Mouse (Mus musculus) G1E (cell line): ENCODE results near the gene Olfr53. TPM values are rescaled to one million over a fixed set of nuclear protein-coding genes. Genes with fewer than 3 reads are reported as not detected.

Source experiments
- ATAC-seq: 2 replicates; pipeline ENCODE4 v1.8.0; 2016; ENCODE audit warnings: mild to moderate bottlenecking; ENCODE audit not compliant: insufficient number of reproducible peaks, poor library complexity, low FRiP score, severe bottlenecking; ENCODE audit errors: extremely low read depth
- DNase-seq: peaks from one replicate; pipeline ENCODE4 v3.0.0; 2012; ENCODE audit warnings: low spot score
- H3K27me3 ChIP-seq: 2 replicates; pipeline ENCODE4 v1.6.1; 2012; ENCODE audit warnings: mild to moderate bottlenecking, low read length, inconsistent platforms; ENCODE audit not compliant: insufficient read depth
- H3K36me3 ChIP-seq: replicated peaks from 2 replicates; pipeline ENCODE3; 2012; ENCODE audit warnings: mild to moderate bottlenecking, inconsistent platforms
- H3K4me1 ChIP-seq: 2 replicates; pipeline ENCODE4 v1.6.1; 2012; ENCODE audit warnings: low read depth, low read length, inconsistent platforms, mixed read lengths; ENCODE audit not compliant: insufficient read depth
- H3K4me3 ChIP-seq: 2 replicates; pipeline ENCODE4 v1.5.1; 2012; ENCODE audit warnings: low read depth, mild to moderate bottlenecking, inconsistent platforms, low read length, moderate library complexity, mixed read lengths
- H3K9me3 ChIP-seq: replicated peaks from 2 replicates; pipeline ENCODE4 v1.6.1; 2012; ENCODE audit warnings: inconsistent platforms
- CTCF ChIP-seq: IDR thresholded peaks from 2 replicates; pipeline ENCODE4 v1.5.1; 2012; ENCODE audit warnings: low read depth, low read length, inconsistent platforms, mixed read lengths
- GATA1 ChIP-seq: IDR thresholded peaks from 2 replicates; pipeline ENCODE4 v1.6.1; 2012; ENCODE audit warnings: borderline replicate concordance, low read length, inconsistent platforms, mixed read lengths
- GATA2 ChIP-seq: IDR thresholded peaks from 2 replicates; pipeline ENCODE4 v1.6.1; 2012; ENCODE audit warnings: low read depth, low read length, inconsistent platforms, borderline replicate concordance
- POLR2AphosphoS5 ChIP-seq: IDR thresholded peaks from 2 replicates; pipeline ENCODE4 v1.6.1; 2012; ENCODE audit warnings: low read depth, low read length, inconsistent platforms; ENCODE audit not compliant: insufficient replicate concordance
- TAL1 ChIP-seq: conservative IDR thresholded peaks from 2 replicates; pipeline ENCODE4 v1.6.1; 2012; ENCODE audit warnings: low read depth, low read length, inconsistent platforms, mixed read lengths
- polyA plus RNA-seq: library from polyadenylated mRNA; stranded (reverse); fragments of >175 nt; gene quantifications from 2 replicates; pipeline ENCODE4 v1.2.3, GENCODE M21; 2012
- total RNA-seq, 2 experiments: library from RNA; stranded (forward) in 1 of 2; stranded (reverse) in 1 of 2; fragments of 200-1000 nt in 1 of 2; fragments of >200 nt in 1 of 2; fragmentation: Nextera tagmentation in 1 of 2; gene quantifications; 2 replicates each; pipeline ENCODE4 v1.2.3; 2014 to 2017

The Olfr53 gene
- total and polyA plus RNA-seq, 3 experiments = not detected

- ATAC-seq (no peak), DNase-seq (no peak)
- TF ChIP-seq TAL1 (no peak), POLR2AphosphoS5 (no peak), GATA1 (no peak), CTCF (no peak)
- Histone ChIP-seq H3K4me3 (no peak within 1 kb of the TSS), H3K36me3 (no peaks in the 10 kb centered on the region), H3K27me3 (no peaks in the 10 kb centered on the region), H3K4me1 (no peaks in the 10 kb centered on the region), H3K9me3 (0 out of 2 replicates have a peak, but pooled peaks cover 3% of the 10 kb centered on the region)
These were observed 35.4 kb downstream of the Olfr53 start, which contains the start of gene Olfr45 for GRCm38 (mm10) chr7:140681651-140682050. Olfr45 (plus strand) TSS chr7:140681951.

GRCm38 (mm10) chr7:140696967-140697366, 50.7 kb downstream of the Olfr53 start, which contains the start of gene Olfr541:
Olfr541 (plus strand) TSS chr7:140697267.
- TF ChIP-seq GATA2 (no peak), CTCF (no peak), POLR2AphosphoS5 (no peak)
- DNase-seq (no peak), ATAC-seq (no peak)
- Histone ChIP-seq H3K4me1 (no peaks in the 10 kb centered on the region), H3K36me3 (no peaks in the 10 kb centered on the region), H3K27me3 (peaks cover 3% of the 10 kb centered on the region; the same call in 1 of the 2 replicates), H3K4me3 (no peak within 1 kb of the TSS), H3K9me3 (no peaks in the 10 kb centered on the region)

Other genes starting within 250 kb of the Olfr53 start
Only the 20 nearest of the 22 such genes appear.
- gene Olfr532, start 224.8 kb upstream of the Olfr53 start, total RNA-seq (2014; fragmentation: Nextera tagmentation) = not detected in 2 replicates
- gene Olfr532, start 224.8 kb upstream of the Olfr53 start, total RNA-seq (2017) = 0.06 TPM in 1 of 2 replicates, not detected in the other
- not detected in 2 replicates for gene Olfr532, start 224.8 kb upstream of the Olfr53 start, polyA plus RNA-seq
- gene Olfr533, start 183.1 kb upstream of the Olfr53 start, total RNA-seq (2014; fragmentation: Nextera tagmentation) = not detected in 2 replicates
- gene Olfr533, start 183.1 kb upstream of the Olfr53 start, total RNA-seq (2017) = 0.11 TPM in 1 of 2 replicates, not detected in the other
- not detected in 2 replicates for gene Olfr533, start 183.1 kb upstream of the Olfr53 start, polyA plus RNA-seq
- not detected in 2 replicates for gene Olfr535, start 162.2 kb upstream of the Olfr53 start, total RNA-seq (2014; fragmentation: Nextera tagmentation)
- 0.11 and 0.17 TPM in 2 replicates for gene Olfr535, start 162.2 kb upstream of the Olfr53 start, total RNA-seq (2017)
- not detected in 2 replicates for gene Olfr535, start 162.2 kb upstream of the Olfr53 start, polyA plus RNA-seq
- not detected in 2 replicates for gene Olfr536, start 139.1 kb upstream of the Olfr53 start, total RNA-seq (2014; fragmentation: Nextera tagmentation)
- gene Olfr536, start 139.1 kb upstream of the Olfr53 start, total RNA-seq (2017) = 0.06 and 0.66 TPM in 2 replicates
- gene Olfr536, start 139.1 kb upstream of the Olfr53 start, polyA plus RNA-seq = not detected in 2 replicates
- gene Olfr538, start 78.6 kb upstream of the Olfr53 start, total RNA-seq (2014; fragmentation: Nextera tagmentation) = not detected in 2 replicates
- gene Olfr538, start 78.6 kb upstream of the Olfr53 start, total RNA-seq (2017) = not detected in 2 replicates
- gene Olfr538, start 78.6 kb upstream of the Olfr53 start, polyA plus RNA-seq = not detected in 2 replicates
- gene Olfr46, start 45.2 kb upstream of the Olfr53 start, total RNA-seq (2014; fragmentation: Nextera tagmentation) = not detected in 2 replicates
- gene Olfr46, start 45.2 kb upstream of the Olfr53 start, total RNA-seq (2017) = 0.06 and 0.49 TPM in 2 replicates
- not detected in 2 replicates for gene Olfr46, start 45.2 kb upstream of the Olfr53 start, polyA plus RNA-seq
- gene Olfr61, start 17.5 kb upstream of the Olfr53 start, total RNA-seq (2014; fragmentation: Nextera tagmentation) = not detected in 2 replicates
- not detected in 2 replicates for gene Olfr61, start 17.5 kb upstream of the Olfr53 start, total RNA-seq (2017)
- gene Olfr61, start 17.5 kb upstream of the Olfr53 start, polyA plus RNA-seq = not detected in 2 replicates
- gene Olfr539, start 13.5 kb downstream of the Olfr53 start, total RNA-seq (2014; fragmentation: Nextera tagmentation) = 0.05 TPM in 1 of 2 replicates, not detected in the other
- 0.06 and 0.11 TPM in 2 replicates for gene Olfr539, start 13.5 kb downstream of the Olfr53 start, total RNA-seq (2017)
- not detected in 2 replicates for gene Olfr539, start 13.5 kb downstream of the Olfr53 start, polyA plus RNA-seq
- gene Olfr45, start 35.5 kb downstream of the Olfr53 start, total RNA-seq (2014; fragmentation: Nextera tagmentation) = not detected in 2 replicates
- 0.11 and 0.12 TPM in 2 replicates for gene Olfr45, start 35.5 kb downstream of the Olfr53 start, total RNA-seq (2017)
- gene Olfr45, start 35.5 kb downstream of the Olfr53 start, polyA plus RNA-seq = not detected in 2 replicates
- gene Olfr541, start 50.8 kb downstream of the Olfr53 start, total RNA-seq (2014; fragmentation: Nextera tagmentation) = not detected in 2 replicates
- 0.38 TPM in 1 of 2 replicates, not detected in the other for gene Olfr541, start 50.8 kb downstream of the Olfr53 start, total RNA-seq (2017)
- not detected in 2 replicates for gene Olfr541, start 50.8 kb downstream of the Olfr53 start, polyA plus RNA-seq
- not detected in 2 replicates for gene Cyp2e1, start 117.3 kb downstream of the Olfr53 start, total RNA-seq (2014; fragmentation: Nextera tagmentation)
- gene Cyp2e1, start 117.3 kb downstream of the Olfr53 start, total RNA-seq (2017) = 0.05 TPM in 1 of 2 replicates, not detected in the other
- not detected in 2 replicates for gene Cyp2e1, start 117.3 kb downstream of the Olfr53 start, polyA plus RNA-seq
- gene Syce1, start 141.4 kb downstream of the Olfr53 start, total RNA-seq (2014; fragmentation: Nextera tagmentation) = not detected in 2 replicates
- not detected in 2 replicates for gene Syce1, start 141.4 kb downstream of the Olfr53 start, total RNA-seq (2017)
- gene Syce1, start 141.4 kb downstream of the Olfr53 start, polyA plus RNA-seq = not detected in 2 replicates
- not detected in 2 replicates for gene Zfp941, start 175.7 kb downstream of the Olfr53 start, total RNA-seq (2014; fragmentation: Nextera tagmentation)
- gene Zfp941, start 175.7 kb downstream of the Olfr53 start, total RNA-seq (2017) = 0.05 and 0.06 TPM in 2 replicates
- gene Zfp941, start 175.7 kb downstream of the Olfr53 start, polyA plus RNA-seq = not detected in 2 replicates
- gene Urah, start 188.6 kb downstream of the Olfr53 start, total RNA-seq (2014; fragmentation: Nextera tagmentation) = not detected in 2 replicates
- gene Urah, start 188.6 kb downstream of the Olfr53 start, total RNA-seq (2017) = not detected in 2 replicates
- not detected in 2 replicates for gene Urah, start 188.6 kb downstream of the Olfr53 start, polyA plus RNA-seq
- gene Scgb1c1, start 199.1 kb downstream of the Olfr53 start, total RNA-seq (2014; fragmentation: Nextera tagmentation) = not detected in 2 replicates
- not detected in 2 replicates for gene Scgb1c1, start 199.1 kb downstream of the Olfr53 start, total RNA-seq (2017)
- gene Scgb1c1, start 199.1 kb downstream of the Olfr53 start, polyA plus RNA-seq = not detected in 2 replicates
- gene Odf3, start 201.4 kb downstream of the Olfr53 start, total RNA-seq (2014; fragmentation: Nextera tagmentation) = not detected in 2 replicates
- 0.11 and 0.17 TPM in 2 replicates for gene Odf3, start 201.4 kb downstream of the Olfr53 start, total RNA-seq (2017)
- gene Odf3, start 201.4 kb downstream of the Olfr53 start, polyA plus RNA-seq = not detected in 2 replicates
- gene Gm45785, start 209.9 kb downstream of the Olfr53 start, total RNA-seq (2014; fragmentation: Nextera tagmentation) = not detected in 2 replicates
- 0.17 and 1.8 TPM in 2 replicates for gene Gm45785, start 209.9 kb downstream of the Olfr53 start, total RNA-seq (2017)
- 1.3 and 2.1 TPM in 2 replicates for gene Gm45785, start 209.9 kb downstream of the Olfr53 start, polyA plus RNA-seq
- 19.9 and 29.5 TPM in 2 replicates for gene Ric8a, start 210.5 kb downstream of the Olfr53 start, total RNA-seq (2014; fragmentation: Nextera tagmentation)
- 21.1 and 27.9 TPM in 2 replicates for gene Ric8a, start 210.5 kb downstream of the Olfr53 start, total RNA-seq (2017)
- gene Ric8a, start 210.5 kb downstream of the Olfr53 start, polyA plus RNA-seq = 27.9 and 28.4 TPM in 2 replicates
- 8.4 and 10.1 TPM in 2 replicates for gene Bet1l, start 211.1 kb downstream of the Olfr53 start, total RNA-seq (2014; fragmentation: Nextera tagmentation)
- gene Bet1l, start 211.1 kb downstream of the Olfr53 start, total RNA-seq (2017) = 13.1 and 16.1 TPM in 2 replicates
- gene Bet1l, start 211.1 kb downstream of the Olfr53 start, polyA plus RNA-seq = 3.5 and 5.2 TPM in 2 replicates
- gene Psmd13, start 235.5 kb downstream of the Olfr53 start, total RNA-seq (2014; fragmentation: Nextera tagmentation) = 93.7 and 98.1 TPM in 2 replicates
- 193 and 195 TPM in 2 replicates for gene Psmd13, start 235.5 kb downstream of the Olfr53 start, total RNA-seq (2017)
- gene Psmd13, start 235.5 kb downstream of the Olfr53 start, polyA plus RNA-seq = 45.7 and 70.1 TPM in 2 replicates